Mouse (Mus musculus) hindbrain, embryonic 15.5 days (tissue): ENCODE results near the gene Banp. TPM values are rescaled to one million over a fixed set of nuclear protein-coding genes. Genes with fewer than 3 reads are reported as not detected.

Experiments used
- ATAC-seq: fragments of 200-750 bp; cut with Nextera tagmentation; 2 replicates; pipeline ENCODE4 v1.8.0; 2017; ENCODE audit warnings: low read depth, moderate number of reproducible peaks, moderate TSS enrichment; ENCODE audit not compliant: low FRiP score
- H3K27ac ChIP-seq: fragments of 300-500 bp; sonication (generic); replicated peaks from 2 replicates; pipeline ENCODE4 v1.5.1; 2015; ENCODE audit warnings: mild to moderate bottlenecking, inconsistent platforms
- H3K27me3 ChIP-seq: fragments of 300-500 bp; sonication (generic); 2 replicates; pipeline ENCODE4 v1.6.1; 2015; ENCODE audit warnings: control low read depth, inconsistent platforms
- H3K36me3 ChIP-seq: fragments of 300-500 bp; sonication (generic); 2 replicates; pipeline ENCODE4 v1.6.1; 2015; ENCODE audit warnings: control low read depth, inconsistent platforms
- H3K4me1 ChIP-seq: fragments of 300-500 bp; sonication (generic); replicated peaks from 2 replicates; pipeline ENCODE4 v1.6.1; 2015; ENCODE audit warnings: control low read depth, inconsistent platforms
- H3K4me2 ChIP-seq: fragments of 300-500 bp; sonication (generic); 2 replicates; pipeline ENCODE4 v1.6.1; 2015; ENCODE audit warnings: moderate library complexity, mild to moderate bottlenecking, inconsistent platforms
- H3K4me3 ChIP-seq: fragments of 300-500 bp; sonication (generic); 2 replicates; pipeline ENCODE4 v1.5.1; 2015; ENCODE audit warnings: mild to moderate bottlenecking, inconsistent platforms
- H3K9ac ChIP-seq: fragments of 300-500 bp; sonication (generic); 2 replicates; pipeline ENCODE4 v1.6.1; 2015; ENCODE audit warnings: inconsistent platforms
- H3K9me3 ChIP-seq: fragments of 300-500 bp; sonication (generic); 2 replicates; pipeline ENCODE4 v1.6.1; 2016; ENCODE audit warnings: control low read depth, inconsistent platforms
- WGBS: fragments of 180-500 bp; shearing (Covaris S2); methylation state at CpG from one replicate; pipeline ENCODE4 v1.1.7; 2015; 5-methylcytosine and 5-hydroxymethylcytosine counted together
- polyA plus RNA-seq: library from polyadenylated mRNA; unstranded; fragments of >200 nt; fragmentation: Nextera tagmentation; extraction: Ambion mirVana; gene quantifications from 2 replicates; pipeline ENCODE4 v1.2.1, GENCODE M21; 2015

Gene Banp
- polyA plus RNA-seq, 1 experiment from 2014 or later = 59.1 TPM

GRCm38 (mm10) chr8:122011066-122011588 is 61.6 kb downstream of the Banp start:
- no peak for ATAC-seq
- H3K27me3 ChIP-seq = no peaks in the 10 kb centered on the region
- H3K9ac ChIP-seq = no peak overlapping the region
- peaks cover 5% of the 10 kb centered on the region; the same call in 1 of the 2 replicates for H3K4me1 ChIP-seq
- H3K4me3 ChIP-seq = no peak overlapping the region
- WGBS = 62% methylated on average over 7 of the region's 7 CpGs
- peaks cover 19% of the 10 kb centered on the region for H3K36me3 ChIP-seq
- no peak overlapping the region for H3K4me2 ChIP-seq
- no peaks in the 10 kb centered on the region for H3K9me3 ChIP-seq
- H3K27ac ChIP-seq = no peak overlapping the region

GRCm38 (mm10) chr8:122014606-122015005 is 65.1 kb downstream of the Banp start:
- ATAC-seq = no peak
- no peaks in the 10 kb centered on the region; the same call in 1 of the 2 replicates for H3K36me3 ChIP-seq
- 60% methylated on average over 3 of the region's 3 CpGs for WGBS

GRCm38 (mm10) chr8:122018046-122018831 is 68.7 kb downstream of the Banp start:
- H3K9me3 ChIP-seq = no peaks in the 10 kb centered on the region
- H3K27ac ChIP-seq = peak overlapping the region; percentile 1; the same call in 1 of the 2 replicates
- ATAC-seq = no peak
- H3K4me3 ChIP-seq = no peak overlapping the region
- peaks cover 16% of the 10 kb centered on the region for H3K4me1 ChIP-seq
- WGBS = 66% methylated on average over 22 of the region's 22 CpGs
- H3K27me3 ChIP-seq = no peaks in the 10 kb centered on the region
- peaks cover 4% of the 10 kb centered on the region; the same call in 1 of the 2 replicates for H3K36me3 ChIP-seq
- no peak overlapping the region for H3K9ac ChIP-seq
- H3K4me2 ChIP-seq = no peak overlapping the region

More at GRCm38 (mm10) chr8:122014606-122015005, 65.1 kb downstream of the Banp start:
- H3K4me2 ChIP-seq = no peak overlapping the region
- no peaks in the 10 kb centered on the region for H3K9me3 ChIP-seq
- no peak overlapping the region for H3K9ac ChIP-seq
- H3K4me3 ChIP-seq = no peak overlapping the region
- H3K4me1 ChIP-seq = peaks cover 15% of the 10 kb centered on the region
- no peak overlapping the region for H3K27ac ChIP-seq
- no peaks in the 10 kb centered on the region for H3K27me3 ChIP-seq

GRCm38 (mm10) chr8:122019162-122019561 is 69.6 kb downstream of the Banp start:
- H3K36me3 ChIP-seq = peaks cover 6% of the 10 kb centered on the region
- H3K4me2 ChIP-seq = no peak overlapping the region
- ATAC-seq = no peak
- H3K9me3 ChIP-seq = no peaks in the 10 kb centered on the region
- H3K27me3 ChIP-seq = no peaks in the 10 kb centered on the region
- H3K9ac ChIP-seq = no peak overlapping the region
- peaks cover 16% of the 10 kb centered on the region for H3K4me1 ChIP-seq
- H3K27ac ChIP-seq = no peak overlapping the region; the same call in 1 of the 2 replicates
- 89% methylated on average over 1 of the region's 1 CpGs for WGBS
- no peak overlapping the region for H3K4me3 ChIP-seq

- H3K9me3 ChIP-seq = no peaks in the 10 kb centered on the region
Measured at GRCm38 (mm10) chr8:122020050-122020771, 70.7 kb downstream of the Banp start.

GRCm38 (mm10) chr8:122021725-122022124 is 72.2 kb downstream of the Banp start:
- ATAC-seq = no peak
- H3K4me3 ChIP-seq = no peak overlapping the region
- no peaks in the 10 kb centered on the region for H3K9me3 ChIP-seq
- H3K4me1 ChIP-seq = peaks cover 16% of the 10 kb centered on the region
- no peak overlapping the region for H3K4me2 ChIP-seq
- no peak overlapping the region for H3K27ac ChIP-seq
- peaks cover 21% of the 10 kb centered on the region for H3K36me3 ChIP-seq
- no peak overlapping the region for H3K9ac ChIP-seq
- H3K27me3 ChIP-seq = no peaks in the 10 kb centered on the region
- WGBS = 89% methylated on average over 2 of the region's 2 CpGs

More at GRCm38 (mm10) chr8:122020050-122020771, 70.7 kb downstream of the Banp start:
- no peak for ATAC-seq
- H3K4me3 ChIP-seq = no peak overlapping the region
- WGBS = 85% methylated on average over 8 of the region's 8 CpGs
- H3K9ac ChIP-seq = no peak overlapping the region
- H3K4me2 ChIP-seq = no peak overlapping the region
- no peak overlapping the region for H3K27ac ChIP-seq
- H3K27me3 ChIP-seq = no peaks in the 10 kb centered on the region
- H3K4me1 ChIP-seq = peaks cover 16% of the 10 kb centered on the region
- H3K36me3 ChIP-seq = peaks cover 12% of the 10 kb centered on the region

- Histone ChIP-seq H3K27ac (no peak overlapping the region), H3K4me1 (peaks cover 16% of the 10 kb centered on the region), H3K9me3 (no peaks in the 10 kb centered on the region), H3K4me3 (no peak overlapping the region), H3K36me3 (peaks cover 21% of the 10 kb centered on the region), H3K4me2 (no peak overlapping the region), H3K27me3 (no peaks in the 10 kb centered on the region), H3K9ac (no peak overlapping the region)
- no peak for ATAC-seq
- WGBS = 68% methylated on average over 6 of the region's 6 CpGs
Measured at GRCm38 (mm10) chr8:122022274-122022673, 72.7 kb downstream of the Banp start.

- peaks cover 21% of the 10 kb centered on the region for H3K36me3 ChIP-seq
- H3K27me3 ChIP-seq = no peaks in the 10 kb centered on the region
- no peak overlapping the region for H3K9ac ChIP-seq
- H3K9me3 ChIP-seq = no peaks in the 10 kb centered on the region
- no peak overlapping the region for H3K27ac ChIP-seq
- 65% methylated on average over 4 of the region's 4 CpGs for WGBS
- H3K4me3 ChIP-seq = no peak overlapping the region
- peaks cover 16% of the 10 kb centered on the region for H3K4me1 ChIP-seq
- ATAC-seq = no peak
- H3K4me2 ChIP-seq = no peak overlapping the region
Measured at GRCm38 (mm10) chr8:122022705-122023104, 73.2 kb downstream of the Banp start.

- WGBS = 87% methylated on average over 9 of the region's 9 CpGs
- Histone ChIP-seq H3K4me1 (peaks cover 14% of the 10 kb centered on the region), H3K4me2 (no peak overlapping the region), H3K4me3 (no peak overlapping the region), H3K9me3 (no peaks in the 10 kb centered on the region), H3K9ac (no peak overlapping the region), H3K27me3 (no peaks in the 10 kb centered on the region), H3K27ac (no peak overlapping the region), H3K36me3 (peaks cover 19% of the 10 kb centered on the region)
- no peak for ATAC-seq
Measured at GRCm38 (mm10) chr8:122025546-122025945, 76.0 kb downstream of the Banp start.

GRCm38 (mm10) chr8:122028116-122028515 is 78.6 kb downstream of the Banp start:
- no peak overlapping the region for H3K4me3 ChIP-seq
- ATAC-seq = no peak
- WGBS = 77% methylated on average over 4 of the region's 4 CpGs
- H3K4me1 ChIP-seq = peaks cover 34% of the 10 kb centered on the region
- no peak overlapping the region for H3K27ac ChIP-seq
- no peak overlapping the region for H3K4me2 ChIP-seq
- H3K9me3 ChIP-seq = no peaks in the 10 kb centered on the region
- H3K27me3 ChIP-seq = no peaks in the 10 kb centered on the region
- no peak overlapping the region for H3K9ac ChIP-seq
- H3K36me3 ChIP-seq = peaks cover 17% of the 10 kb centered on the region

- H3K27ac ChIP-seq = peak overlapping the region; percentile 36
- H3K27me3 ChIP-seq = no peaks in the 10 kb centered on the region
- H3K9ac ChIP-seq = no peak overlapping the region
- H3K4me1 ChIP-seq = peaks cover 36% of the 10 kb centered on the region
- H3K36me3 ChIP-seq = peaks cover 8% of the 10 kb centered on the region
- WGBS = 18% methylated on average over 7 of the region's 7 CpGs
- ATAC-seq = no peak
- no peak overlapping the region for H3K4me2 ChIP-seq
- no peak overlapping the region for H3K4me3 ChIP-seq
- H3K9me3 ChIP-seq = no peaks in the 10 kb centered on the region
Measured at GRCm38 (mm10) chr8:122030965-122031364, 81.4 kb downstream of the Banp start.

- H3K4me3 ChIP-seq = no peak overlapping the region
Measured at GRCm38 (mm10) chr8:122032741-122033140, 83.2 kb downstream of the Banp start.

More at GRCm38 (mm10) chr8:122032741-122033140, 83.2 kb downstream of the Banp start:
- H3K9ac ChIP-seq = no peak overlapping the region
- no peaks in the 10 kb centered on the region for H3K36me3 ChIP-seq
- 49% methylated on average over 9 of the region's 9 CpGs for WGBS
- H3K27ac ChIP-seq = peak overlapping the region; percentile 36
- peak; percentile 43 for ATAC-seq
- peaks cover 36% of the 10 kb centered on the region for H3K4me1 ChIP-seq
- H3K27me3 ChIP-seq = no peaks in the 10 kb centered on the region
- H3K4me2 ChIP-seq = no peak overlapping the region
- no peaks in the 10 kb centered on the region for H3K9me3 ChIP-seq
